Mouse (Mus musculus): ENCODE data around the gene 1700008P02Rik.
"Not testable (repeated sequence)": the region's sequence is repeated elsewhere in the genome, so short reads cannot be mapped to it uniquely, and the experiment has no call there.

1700008P02Rik gene

GRCm38 (mm10) chr3:6620343-6620742, at the start of gene 1700008P02Rik:
TSS of gene 1700008P02Rik (minus strand) at chr3:6620443.
- DNase-seq (ENCODE audit: low spot score in 2 of 2), result no peak

- DNase-seq (ENCODE audit: low spot score in 2 of 2), result no peak
Observed at GRCm38 (mm10) chr3:6649411-6649810, 29.2 kb upstream of the 1700008P02Rik start.

GRCm38 (mm10) chr3:6638151-6638550, 17.9 kb upstream of the 1700008P02Rik start:
- DNase-seq (ENCODE audit: low spot score in 2 of 2), result not testable (repeated sequence)

- no peak for DNase-seq (ENCODE audit: low spot score in 2 of 2)
Observed at GRCm38 (mm10) chr3:6634256-6634655, 14.0 kb upstream of the 1700008P02Rik start.

- DNase-seq (ENCODE audit: low spot score in 2 of 2), result no peak
Observed at GRCm38 (mm10) chr3:6617881-6618280, 2.4 kb downstream of the 1700008P02Rik start.
